Mouse (Mus musculus) hindbrain, embryonic 15.5 days (tissue): ENCODE data around the gene Ppp1r18. TPM values are rescaled to one million over a fixed set of nuclear protein-coding genes. Genes with fewer than 3 reads are reported as not detected.

Experiments used
- ATAC-seq: fragments of 200-750 bp; cut with Nextera tagmentation; 2 replicates; pipeline ENCODE4 v1.8.0; 2017; ENCODE audit warnings: low read depth, moderate number of reproducible peaks, moderate TSS enrichment; ENCODE audit not compliant: low FRiP score
- H3K27ac ChIP-seq: fragments of 300-500 bp; sonication (generic); replicated peaks from 2 replicates; pipeline ENCODE4 v1.5.1; 2015; ENCODE audit warnings: mild to moderate bottlenecking, inconsistent platforms
- H3K27me3 ChIP-seq: fragments of 300-500 bp; sonication (generic); 2 replicates; pipeline ENCODE4 v1.6.1; 2015; ENCODE audit warnings: control low read depth, inconsistent platforms
- H3K36me3 ChIP-seq: fragments of 300-500 bp; sonication (generic); 2 replicates; pipeline ENCODE4 v1.6.1; 2015; ENCODE audit warnings: control low read depth, inconsistent platforms
- H3K4me1 ChIP-seq: fragments of 300-500 bp; sonication (generic); replicated peaks from 2 replicates; pipeline ENCODE4 v1.6.1; 2015; ENCODE audit warnings: control low read depth, inconsistent platforms
- H3K4me2 ChIP-seq: fragments of 300-500 bp; sonication (generic); 2 replicates; pipeline ENCODE4 v1.6.1; 2015; ENCODE audit warnings: moderate library complexity, mild to moderate bottlenecking, inconsistent platforms
- H3K4me3 ChIP-seq: fragments of 300-500 bp; sonication (generic); 2 replicates; pipeline ENCODE4 v1.5.1; 2015; ENCODE audit warnings: mild to moderate bottlenecking, inconsistent platforms
- H3K9ac ChIP-seq: fragments of 300-500 bp; sonication (generic); 2 replicates; pipeline ENCODE4 v1.6.1; 2015; ENCODE audit warnings: inconsistent platforms
- H3K9me3 ChIP-seq: fragments of 300-500 bp; sonication (generic); 2 replicates; pipeline ENCODE4 v1.6.1; 2016; ENCODE audit warnings: control low read depth, inconsistent platforms
- WGBS: fragments of 180-500 bp; shearing (Covaris S2); methylation state at CpG from one replicate; pipeline ENCODE4 v1.1.7; 2015; 5-methylcytosine and 5-hydroxymethylcytosine counted together
- polyA plus RNA-seq: library from polyadenylated mRNA; unstranded; fragments of >200 nt; fragmentation: Nextera tagmentation; extraction: Ambion mirVana; gene quantifications from 2 replicates; pipeline ENCODE4 v1.2.1, GENCODE M21; 2015

Ppp1r18 gene
- polyA plus RNA-seq, 1 experiment from 2014 or later = 24.7 TPM

DNA sequence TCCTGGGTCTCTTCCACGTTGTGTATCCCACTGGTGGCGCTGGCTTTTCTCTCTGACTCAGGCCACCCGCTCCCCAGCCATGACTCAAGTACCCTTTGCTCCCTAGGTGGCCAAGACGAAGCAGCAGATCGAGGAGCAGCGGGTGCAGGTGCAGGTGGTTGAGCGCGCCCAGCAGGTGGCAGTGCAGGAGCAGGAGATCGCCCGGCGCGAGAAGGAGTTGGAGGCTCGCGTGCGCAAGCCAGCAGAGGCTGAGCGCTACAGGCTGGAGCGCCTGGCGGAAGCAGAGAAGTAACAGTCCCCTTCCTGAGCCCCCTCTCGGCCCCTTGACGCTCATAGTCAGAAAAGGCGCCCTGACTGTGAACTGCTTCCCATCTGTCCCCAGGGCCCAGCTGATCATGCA is 35.7 kb upstream of the Ppp1r18 start:
- H3K27ac ChIP-seq = no peak overlapping the region

GRCm38 (mm10) chr17:35832400-35833238 is 32.8 kb upstream of the Ppp1r18 start:
- H3K4me1 ChIP-seq = peaks cover 45% of the 10 kb centered on the region
- ATAC-seq = no peak
- WGBS = 67% methylated on average over 8 of the region's 8 CpGs
- H3K4me3 ChIP-seq = no peak overlapping the region
- H3K4me2 ChIP-seq = no peak overlapping the region
- no peaks in the 10 kb centered on the region for H3K27me3 ChIP-seq
- H3K27ac ChIP-seq = peak overlapping the region; percentile 32; the same call in 1 of the 2 replicates
- peaks cover 49% of the 10 kb centered on the region for H3K36me3 ChIP-seq
- no peak overlapping the region for H3K9ac ChIP-seq
- H3K9me3 ChIP-seq = no peaks in the 10 kb centered on the region

More for the DNA sequence above, 35.7 kb upstream of the Ppp1r18 start:
- Histone ChIP-seq H3K4me3 (0 out of 2 replicates have a peak overlapping the region, but pooled peaks have one; percentile 0), H3K9me3 (no peaks in the 10 kb centered on the region), H3K4me2 (no peak overlapping the region; the same call in 1 of the 2 replicates), H3K9ac (no peak overlapping the region), H3K4me1 (peaks cover 29% of the 10 kb centered on the region), H3K36me3 (peaks cover 57% of the 10 kb centered on the region), H3K27me3 (no peaks in the 10 kb centered on the region)
- 7% methylated on average over 21 of the region's 21 CpGs for WGBS
- ATAC-seq = 0 out of 2 replicates have a peak, but pooled peaks have one; percentile 36

DNA sequence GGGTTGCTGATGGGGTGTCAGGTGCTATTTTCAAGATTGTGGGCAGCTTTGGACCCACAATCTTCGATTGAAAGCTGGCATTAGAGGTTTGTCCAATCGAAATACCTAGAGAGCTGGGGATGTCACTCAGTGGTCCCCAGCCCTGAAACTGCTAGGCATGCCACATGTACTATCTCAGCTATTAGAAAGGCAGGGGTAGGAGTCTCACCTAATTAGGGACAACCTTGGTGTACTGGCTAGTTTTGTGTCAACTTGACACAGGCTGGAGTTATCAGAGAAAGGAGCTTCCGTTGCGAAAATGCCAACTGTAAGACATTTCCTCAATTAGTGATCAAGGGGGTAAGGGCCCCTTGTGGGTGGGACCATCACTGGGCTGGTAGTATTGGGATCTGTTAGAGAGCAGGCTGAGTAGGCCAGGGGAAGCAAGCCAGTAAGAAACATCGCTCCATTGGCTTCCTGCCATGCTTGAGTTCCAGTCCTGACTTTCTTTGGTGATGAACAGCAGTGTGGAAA is 32.1 kb upstream of the Ppp1r18 start:
- Histone ChIP-seq H3K27ac (peak overlapping the region; percentile 32; the same call in 1 of the 2 replicates), H3K9ac (no peak overlapping the region)

DNA sequence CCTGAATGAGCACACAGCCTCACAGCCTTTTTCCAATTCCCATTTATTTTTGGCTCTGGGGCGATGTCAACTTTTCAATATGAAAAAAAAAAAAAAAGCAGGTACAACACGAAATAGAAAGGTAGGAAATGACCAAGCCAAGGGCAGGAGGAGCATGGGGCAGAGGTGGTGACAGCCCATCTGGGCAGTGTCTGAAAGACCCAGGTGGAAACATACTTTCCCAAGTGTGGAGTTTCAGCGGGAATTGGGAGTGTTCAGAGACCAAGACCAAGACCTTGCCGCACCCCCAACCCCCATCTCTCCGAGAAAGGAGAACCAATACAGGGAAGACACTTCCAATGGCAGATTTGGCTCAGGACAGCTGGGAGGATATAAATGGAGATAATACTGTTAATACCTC is 31.5 kb upstream of the Ppp1r18 start:
- H3K4me2 ChIP-seq = peak overlapping the region; percentile 77
- H3K27ac ChIP-seq = no peak overlapping the region
- peaks cover 45% of the 10 kb centered on the region for H3K4me1 ChIP-seq
- H3K9ac ChIP-seq = no peak overlapping the region
- ATAC-seq = no peak
- peaks cover 40% of the 10 kb centered on the region for H3K36me3 ChIP-seq
- H3K9me3 ChIP-seq = no peaks in the 10 kb centered on the region
- H3K4me3 ChIP-seq = peak overlapping the region; percentile 16; the same call in 1 of the 2 replicates
- H3K27me3 ChIP-seq = no peaks in the 10 kb centered on the region
- WGBS = 56% methylated on average over 5 of the region's 5 CpGs

More for the DNA sequence above, 32.1 kb upstream of the Ppp1r18 start:
- 22% methylated on average over 5 of the region's 5 CpGs for WGBS
- Histone ChIP-seq H3K36me3 (peaks cover 43% of the 10 kb centered on the region), H3K9me3 (no peaks in the 10 kb centered on the region), H3K4me1 (peaks cover 45% of the 10 kb centered on the region), H3K4me3 (no peak overlapping the region), H3K4me2 (peak overlapping the region; percentile 77; the same call in 1 of the 2 replicates), H3K27me3 (no peaks in the 10 kb centered on the region)
- ATAC-seq = no peak

DNA sequence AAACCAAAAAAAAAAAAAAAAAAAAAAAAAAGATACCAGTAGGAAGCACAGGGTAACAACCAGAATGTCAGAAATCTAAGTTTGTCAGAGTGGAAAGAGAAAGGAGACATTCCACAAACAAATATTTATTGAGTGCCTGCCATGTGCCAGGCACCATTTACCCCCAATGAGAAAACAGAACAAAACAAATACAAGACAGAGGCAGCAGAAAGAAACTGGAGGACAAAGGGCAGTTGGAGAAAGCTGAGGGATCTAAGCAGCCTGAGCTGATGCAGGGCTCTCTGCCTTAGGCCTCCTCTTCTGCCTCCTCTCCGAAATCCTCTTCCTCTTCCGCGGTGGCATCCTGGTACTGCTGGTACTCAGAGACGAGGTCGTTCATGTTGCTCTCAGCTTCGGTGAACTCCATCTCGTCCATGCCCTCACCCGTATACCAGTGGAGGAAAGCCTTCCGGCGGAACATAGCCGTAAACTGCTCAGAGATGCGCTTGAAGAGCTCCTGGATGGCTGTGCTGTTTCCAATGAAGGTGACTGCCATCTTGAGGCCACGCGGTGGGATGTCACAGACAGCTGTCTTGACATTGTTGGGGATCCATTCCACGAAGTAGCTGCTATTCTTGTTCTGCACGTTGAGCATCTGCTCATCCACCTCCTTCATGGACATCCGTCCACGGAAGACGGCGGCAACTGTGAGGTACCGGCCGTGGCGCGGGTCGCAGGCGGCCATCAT is 30.5 kb upstream of the Ppp1r18 start:
- no peaks in the 10 kb centered on the region for H3K27me3 ChIP-seq
- H3K27ac ChIP-seq = 0 out of 2 replicates have a peak overlapping the region, but pooled peaks have one; percentile 23
- H3K36me3 ChIP-seq = peaks cover 39% of the 10 kb centered on the region
- no peak for ATAC-seq
- WGBS = 70% methylated on average over 26 of the region's 26 CpGs
- H3K4me3 ChIP-seq = peak overlapping the region; percentile 84
- no peaks in the 10 kb centered on the region for H3K9me3 ChIP-seq
- peak overlapping the region; percentile 96; the same call in 1 of the 2 replicates for H3K9ac ChIP-seq
- H3K4me1 ChIP-seq = peaks cover 51% of the 10 kb centered on the region
- peak overlapping the region; percentile 77 for H3K4me2 ChIP-seq

GRCm38 (mm10) chr17:35835424-35836140 is 29.8 kb upstream of the Ppp1r18 start:
- no peak for ATAC-seq
- no peaks in the 10 kb centered on the region for H3K9me3 ChIP-seq
- peaks cover 39% of the 10 kb centered on the region for H3K36me3 ChIP-seq
- H3K4me2 ChIP-seq = peak overlapping the region; percentile 77
- 0 out of 2 replicates have a peak overlapping the region, but pooled peaks have one; percentile 23 for H3K27ac ChIP-seq
- peaks cover 54% of the 10 kb centered on the region for H3K4me1 ChIP-seq
- peak overlapping the region; percentile 96; the same call in 1 of the 2 replicates for H3K9ac ChIP-seq
- H3K4me3 ChIP-seq = peak overlapping the region; percentile 84
- 71% methylated on average over 26 of the region's 26 CpGs for WGBS
- no peaks in the 10 kb centered on the region for H3K27me3 ChIP-seq

DNA sequence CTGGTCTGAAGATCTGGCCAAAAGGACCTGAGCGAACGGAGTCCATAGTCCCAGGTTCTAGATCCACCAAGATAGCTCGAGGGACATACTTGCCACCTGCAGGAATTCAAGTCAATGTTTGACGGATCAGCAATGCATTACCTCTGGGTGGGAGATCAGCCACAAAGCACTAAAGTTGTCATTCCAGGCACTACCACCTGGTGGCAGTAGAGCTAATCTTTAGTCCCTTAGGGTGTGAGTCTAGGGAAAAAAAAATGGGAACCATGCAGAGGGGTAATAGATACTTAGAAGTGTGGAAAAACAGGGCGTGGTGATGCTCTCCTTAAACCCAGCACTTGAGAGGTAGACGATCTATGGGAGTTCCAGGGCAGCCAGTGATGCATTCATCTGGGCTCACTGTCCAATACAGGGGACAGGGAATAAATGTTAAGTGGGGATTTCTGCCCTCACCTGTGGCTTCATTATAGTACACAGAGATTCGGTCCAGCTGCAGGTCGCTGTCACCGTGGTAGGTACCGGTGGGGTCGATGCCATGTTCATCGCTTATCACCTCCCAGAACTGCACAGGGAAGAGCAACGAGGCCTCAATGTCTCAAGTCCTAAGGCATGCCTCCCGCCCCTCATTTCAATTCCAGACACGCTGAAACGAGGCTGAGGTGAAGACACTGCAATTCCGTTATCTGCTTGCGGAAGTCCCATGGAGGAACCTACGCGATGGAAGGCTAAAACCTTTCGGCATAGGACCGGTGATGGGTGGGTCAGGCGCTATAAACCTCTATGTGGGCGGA is 29.0 kb upstream of the Ppp1r18 start:
- H3K9ac ChIP-seq = peak overlapping the region; percentile 96
- H3K36me3 ChIP-seq = peaks cover 34% of the 10 kb centered on the region
- peaks cover 56% of the 10 kb centered on the region for H3K4me1 ChIP-seq
- H3K4me2 ChIP-seq = peak overlapping the region; percentile 77
- WGBS = 6% methylated on average over 24 of the region's 24 CpGs
- H3K27ac ChIP-seq = peak overlapping the region; percentile 98
- H3K4me3 ChIP-seq = peak overlapping the region; percentile 84
- no peak for ATAC-seq
- H3K27me3 ChIP-seq = no peaks in the 10 kb centered on the region
- H3K9me3 ChIP-seq = no peaks in the 10 kb centered on the region

GRCm38 (mm10) chr17:35836991-35837422 is 28.4 kb upstream of the Ppp1r18 start:
- under 1% methylated on average over 25 of the region's 25 CpGs for WGBS

DNA sequence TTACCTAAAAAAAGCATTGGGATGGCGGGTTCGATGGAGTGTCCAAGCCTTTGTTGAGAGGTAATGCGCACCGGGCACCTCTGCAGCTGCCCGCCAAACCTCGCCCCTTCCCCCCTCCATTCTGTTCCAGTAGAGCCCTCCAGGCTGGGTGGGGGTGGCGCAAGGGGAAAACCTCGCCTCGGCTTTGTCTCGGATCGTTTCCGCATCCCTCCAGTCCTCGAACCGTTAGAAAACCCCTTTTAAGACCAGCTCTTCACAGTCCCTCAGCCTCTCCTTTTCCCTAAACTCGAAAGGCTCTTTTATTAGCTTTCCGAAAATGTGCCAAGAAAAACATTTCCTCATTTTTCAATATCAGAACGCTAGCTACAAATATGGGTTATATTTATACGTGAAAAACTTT is 27.9 kb upstream of the Ppp1r18 start:
- Histone ChIP-seq H3K27me3 (no peaks in the 10 kb centered on the region), H3K4me3 (peak overlapping the region; percentile 84), H3K9me3 (no peaks in the 10 kb centered on the region), H3K27ac (peak overlapping the region; percentile 98), H3K4me2 (peak overlapping the region; percentile 77), H3K9ac (peak overlapping the region; percentile 96), H3K36me3 (peaks cover 29% of the 10 kb centered on the region), H3K4me1 (peaks cover 62% of the 10 kb centered on the region)
- ATAC-seq = no peak
- 0% methylated on average over 18 of the region's 18 CpGs for WGBS

More at GRCm38 (mm10) chr17:35836991-35837422, 28.4 kb upstream of the Ppp1r18 start:
- H3K27me3 ChIP-seq = no peaks in the 10 kb centered on the region
- H3K4me2 ChIP-seq = peak overlapping the region; percentile 77
- ATAC-seq = peak; percentile 13
- peaks cover 31% of the 10 kb centered on the region for H3K36me3 ChIP-seq
- H3K9me3 ChIP-seq = no peaks in the 10 kb centered on the region
- peak overlapping the region; percentile 98 for H3K27ac ChIP-seq
- peak overlapping the region; percentile 84 for H3K4me3 ChIP-seq
- peaks cover 57% of the 10 kb centered on the region for H3K4me1 ChIP-seq
- peak overlapping the region; percentile 96 for H3K9ac ChIP-seq

DNA sequence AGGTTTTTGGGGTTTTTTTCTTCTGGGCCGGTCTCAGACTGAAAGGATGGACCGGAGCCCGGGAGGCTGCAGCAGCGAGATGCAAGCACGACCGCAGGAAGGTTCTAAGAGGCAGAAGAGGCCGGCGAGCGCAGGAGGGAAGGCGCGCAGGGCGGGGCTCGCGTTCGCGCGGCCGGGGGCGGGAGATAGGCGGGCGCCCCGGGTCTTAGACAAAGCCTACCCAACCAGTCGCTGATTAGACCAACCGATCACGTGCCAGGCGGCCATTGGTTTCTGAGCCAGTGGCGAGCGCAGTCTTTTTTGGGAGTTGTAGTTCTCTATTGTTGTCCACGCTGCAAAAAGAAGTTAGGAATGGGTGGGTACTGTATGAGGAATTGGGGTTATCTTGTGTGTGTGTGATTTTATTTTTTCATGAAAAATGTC is 27.3 kb upstream of the Ppp1r18 start, which contains the start of gene Tubb5:
TSS of gene Tubb5 (minus strand) at position 185 of the 423 bp plus-strand sequence.
- H3K36me3 ChIP-seq = peaks cover 28% of the 10 kb centered on the region
- peaks cover 63% of the 10 kb centered on the region for H3K4me1 ChIP-seq
- no peaks in the 10 kb centered on the region for H3K9me3 ChIP-seq
- no peaks in the 10 kb centered on the region for H3K27me3 ChIP-seq
- peak within 1 kb of the TSS; percentile 96 for H3K9ac ChIP-seq
- peak within 1 kb of the TSS; percentile 77 for H3K4me2 ChIP-seq
- peak within 1 kb of the TSS; percentile 84 for H3K4me3 ChIP-seq
- WGBS = under 1% methylated on average over 29 of the region's 29 CpGs
- ATAC-seq = peak; percentile 81
- peak within 1 kb of the TSS; percentile 98 for H3K27ac ChIP-seq
